ENCODE assay signal across 14 mouse cellular contexts in the genomic region with DNA sequence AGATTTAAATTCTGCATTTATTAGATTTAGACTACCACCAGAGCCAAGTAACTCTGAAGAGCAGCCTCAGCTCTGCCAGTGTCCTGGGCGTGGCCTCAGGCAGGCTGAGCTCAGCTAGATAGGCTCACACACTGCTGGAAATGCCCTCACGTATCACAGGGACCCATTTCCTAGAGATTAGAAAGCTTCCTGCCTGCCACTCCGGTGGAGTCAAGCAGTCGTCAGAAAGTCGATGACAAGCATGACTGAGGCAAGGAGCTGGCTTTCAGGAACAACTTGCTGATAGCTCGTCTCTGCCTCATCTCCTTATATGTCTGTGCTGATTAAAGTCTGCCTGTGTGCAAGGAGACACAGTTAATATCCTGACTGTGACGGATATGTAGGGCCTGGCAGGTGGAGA. TPM values are rescaled to one million over a fixed set of nuclear protein-coding genes. Genes with fewer than 3 reads are reported as not detected.
DNase-seq lines count a peak whose midpoint lies in the region; ATAC-seq lines count a peak whose summit lies in the region.
"Had no signal": no experiment of that assay in that cellular context is flagged by ENCODE, and none has a peak within 500 bp of the region (broad histone marks: within the 10 kb centered on the region; RNA-seq: fewer than 3 reads in every experiment).

No protein-coding gene starts in this region.

- H3K36me3 ChIP-seq in heart, embryonic 14.5 days (ENCODE audit: control insufficient read depth, insufficient read depth, low read length), result no peaks in the 10 kb centered on the region
- peaks cover 2% of the 10 kb centered on the region for H3K36me3 ChIP-seq in megakaryocyte, embryonic 14.5 days (replicated peaks; ENCODE audit: low read length)
- H3K36me3 ChIP-seq: embryonic facial prominence, embryonic 12.5 days; limb, embryonic 12.5 days had no signal

- peak overlapping the region; percentile 34 to 64; a peak in 3 of 4 replicates for H3K27ac ChIP-seq in heart, embryonic 14.5 days (replicated peaks in 1 of 2; ENCODE audit: control insufficient read depth in 1 of 2, insufficient read depth in 1 of 2, low read depth in 2 of 2, low read length in 2 of 2)
- H3K27ac ChIP-seq: embryonic facial prominence, embryonic 12.5 days; limb, embryonic 12.5 days had no signal

- no peak overlapping the region for H3K9ac ChIP-seq in heart, embryonic 14.5 days (ENCODE audit: low read length)
- H3K9ac ChIP-seq: embryonic facial prominence, embryonic 12.5 days; limb, embryonic 12.5 days had no signal

- no peaks in the 10 kb centered on the region for H3K9me3 ChIP-seq in heart, embryonic 14.5 days (ENCODE audit: control insufficient read depth, low read length)
- H3K9me3 ChIP-seq in megakaryocyte, embryonic 14.5 days, result no peaks in the 10 kb centered on the region
- H3K9me3 ChIP-seq: embryonic facial prominence, embryonic 12.5 days; limb, embryonic 12.5 days had no signal

- H3K4me1 ChIP-seq in heart, embryonic 14.5 days (ENCODE audit: control insufficient read depth in 2 of 2, insufficient read depth in 2 of 2, low read length in 2 of 2), result peaks cover 4 to 11% of the 10 kb centered on the region in 2 experiments
- peaks cover 63% of the 10 kb centered on the region for H3K4me1 ChIP-seq in megakaryocyte, embryonic 14.5 days
- H3K4me1 ChIP-seq: embryonic facial prominence, embryonic 12.5 days; limb, embryonic 12.5 days had no signal

- peak; percentile 69; the same call in 1 of the 2 replicates for ATAC-seq in heart, embryonic 14.5 days (ENCODE audit: insufficient number of reproducible peaks, insufficient read depth, low FRiP score, low read depth)

- no peak for DNase-seq in heart, postnatal 14 days
- DNase-seq in c-Kit-negative CD71-positive TER-119-positive erythroid progenitor cells, embryonic 14.5 days (ENCODE audit: low read depth, low spot score), result peak; percentile 49
- peak; percentile 83 for DNase-seq in liver
- no peak for DNase-seq in layer of hippocampus, adult 8-10 months (ENCODE audit: low spot score in 2 of 2)
- DNase-seq in cerebellum, adult 8-10 months, result no peak
- DNase-seq in testis, postnatal 14 days (ENCODE audit: low spot score), result no peak
- DNase-seq: cerebellum, adult 18-20 months; layer of hippocampus, adult 9-11 months had no signal

- 4% methylated on average over 7 of the region's 7 CpGs for WGBS in heart, embryonic 14.5 days

- H3K4me2 ChIP-seq in heart, embryonic 14.5 days (ENCODE audit: low read length), result peak overlapping the region; percentile 41
- H3K4me2 ChIP-seq: embryonic facial prominence, embryonic 12.5 days; limb, embryonic 12.5 days had no signal

- intact Hi-C loops in heart, postnatal 14 days (cut with DNase I), result no loop called here

- H3K4me3 ChIP-seq in heart, embryonic 14.5 days (ENCODE audit: control insufficient read depth in 1 of 2, insufficient read depth in 1 of 2, low read depth in 1 of 2, low read length in 2 of 2), result no peak overlapping the region
- H3K4me3 ChIP-seq in megakaryocyte, embryonic 14.5 days (replicated peaks), result peak overlapping the region; percentile 85
- H3K4me3 ChIP-seq: embryonic facial prominence, embryonic 12.5 days; limb, embryonic 12.5 days; myocyte had no signal

- no peaks in the 10 kb centered on the region for H3K27me3 ChIP-seq in heart, embryonic 14.5 days (ENCODE audit: control insufficient read depth, insufficient read depth, low read length)
- no peaks in the 10 kb centered on the region for H3K27me3 ChIP-seq in megakaryocyte, embryonic 14.5 days (replicated peaks)
- H3K27me3 ChIP-seq: CH12.LX; embryonic facial prominence, embryonic 12.5 days; limb, embryonic 12.5 days had no signal

RNA-seq across cellular contexts. Expression of a gene that starts 38.8 kb away (rescaled TPM):
- polyA plus RNA-seq in heart, embryonic 14.5 days (2014; fragmentation: Nextera tagmentation; extraction: Ambion mirVana), result 1.3 and 1.6 TPM in 2 replicates
- total RNA-seq in heart, postnatal 14 days (2021), result under 1 TPM; 0.49 to 0.57 TPM
- 0.12 TPM in 1 of 2 replicates, not detected in the other for polyA plus RNA-seq in megakaryocyte, embryonic 14.5 days (2012; ENCODE audit: insufficient read depth, low replicate concordance)
- 10 to 100 TPM; 43.1 to 51.1 (median 48.6) TPM for total RNA-seq in layer of hippocampus, adult 8-10 months (2022)
- polyA plus RNA-seq: myocyte had no signal

RNA-seq across cellular contexts. Expression of a gene that starts 44.8 kb away (rescaled TPM):
- 4.3 and 6.8 TPM in 2 replicates for polyA plus RNA-seq in heart, embryonic 14.5 days (2014; fragmentation: Nextera tagmentation; extraction: Ambion mirVana)
- under 1 TPM; 0.54 to 0.69 TPM for total RNA-seq in heart, postnatal 14 days (2021)
- 1.5 TPM in 1 of 2 replicates, not detected in the other for polyA plus RNA-seq in megakaryocyte, embryonic 14.5 days (2012; ENCODE audit: insufficient read depth, low replicate concordance)
- 1 to 10 TPM; 3.6 to 8.0 (median 5.4) TPM for total RNA-seq in layer of hippocampus, adult 8-10 months (2022)

Comparison
In these comparisons a context has a peak if more than half of its experiments do, and no peak if none do; other contexts are left out.
1. DNase-seq: peak in c-Kit-negative CD71-positive TER-119-positive erythroid progenitor cells, embryonic 14.5 days (single experiment) and liver (single experiment); none in heart, postnatal 14 days (0 of 2), layer of hippocampus, adult 8-10 months (0 of 2), cerebellum, adult 8-10 months (single experiment) and testis, postnatal 14 days (single experiment).
2. RNA of a gene that starts 38.8 kb away (total RNA-seq): 43.1 to 51.1 TPM in layer of hippocampus, adult 8-10 months; 0.49 to 0.57 TPM in heart, postnatal 14 days; every median in the first group is over 10 times any median in the second.